Mouse (Mus musculus): Measurements from ENCODE around the gene Tgm7.

- TF ChIP-seq CTCF (conservative IDR thresholded peaks at IDR 0.05 in 1 of 2, IDR thresholded peaks at IDR 0.05 in 1 of 2; ENCODE audit: low read depth in 2 of 2, low read length in 2 of 2) (peak in 1 of 2 experiments; percentile 93; a peak in 2 of 4 replicates), CHD2 (IDR thresholded peaks at IDR 0.05; ENCODE audit: low read length) (no peak), MAZ (IDR thresholded peaks at IDR 0.05; ENCODE audit: low read depth, low read length) (no peak), ZNF384 (IDR thresholded peaks at IDR 0.05; ENCODE audit: low read depth, low read length) (no peak), POLR2A (IDR thresholded peaks at IDR 0.05; ENCODE audit: low read depth, low read length) (no peak), E2F4 (IDR thresholded peaks at IDR 0.05; ENCODE audit: insufficient replicate concordance, low read depth, low read length) (no peak), IRF4 (IDR thresholded peaks at IDR 0.05; ENCODE audit: low read depth, low read length) (no peak), MYC (IDR thresholded peaks at IDR 0.05; ENCODE audit: low read depth, low read length) (no peak)
Measured at GRCm38 (mm10) chr2:121102051-121102450, 7.5 kb downstream of the Tgm7 start.
